Mouse (Mus musculus) liver, adult 2 months (tissue): ENCODE measurements around the gene Atp8a2. TPM values are rescaled to one million over a fixed set of nuclear protein-coding genes. Genes with fewer than 3 reads are reported as not detected.

Experiments used
- DNase-seq: peaks from one replicate; pipeline ENCODE4 v3.0.0-alpha.2; 2011; ENCODE audit warnings: low read depth, low spot score; ENCODE audit errors: extremely low read depth
- H3K27ac ChIP-seq: fragments of 200-500 bp; replicated peaks from 2 replicates; pipeline ENCODE4 v1.5.1; 2012; ENCODE audit warnings: low read depth, mild to moderate bottlenecking, control low read depth, inconsistent platforms, low read length; ENCODE audit not compliant: insufficient read depth
- H3K27me3 ChIP-seq: fragments of 200-500 bp; 2 replicates; pipeline ENCODE4 v1.6.1; 2012; ENCODE audit warnings: mild to moderate bottlenecking, moderate library complexity, low read length, inconsistent platforms; ENCODE audit not compliant: control insufficient read depth, insufficient read depth
- H3K36me3 ChIP-seq: fragments of 200-500 bp; 2 replicates; pipeline ENCODE4 v1.6.1; 2012; ENCODE audit warnings: low read length, inconsistent platforms; ENCODE audit not compliant: control insufficient read depth, insufficient read depth
- H3K4me1 ChIP-seq: fragments of 200-500 bp; 2 replicates; pipeline ENCODE4 v1.6.1; 2011; ENCODE audit warnings: low read length; ENCODE audit not compliant: control insufficient read depth, insufficient read depth
- H3K4me3 ChIP-seq: fragments of 200-500 bp; 2 replicates; pipeline ENCODE4 v1.5.1; 2011; ENCODE audit warnings: low read depth, mild to moderate bottlenecking, control low read depth, low read length, moderate library complexity; ENCODE audit not compliant: insufficient read depth
- H3K79me2 ChIP-seq: fragments of 200-500 bp; 2 replicates; pipeline ENCODE4 v1.6.1; 2012; ENCODE audit warnings: inconsistent platforms, mild to moderate bottlenecking, low read length, moderate library complexity; ENCODE audit not compliant: control insufficient read depth, insufficient read depth
- H3K9ac ChIP-seq: fragments of 200-500 bp; 2 replicates; pipeline ENCODE4 v1.6.1; 2012; ENCODE audit warnings: low read depth, mild to moderate bottlenecking, control low read depth, inconsistent platforms, low read length
- CTCF ChIP-seq: fragments of 200-500 bp; IDR thresholded peaks from 2 replicates; pipeline ENCODE4 v1.5.1; 2011; ENCODE audit warnings: low read depth, low read length, control low read depth
- POLR2A ChIP-seq: fragments of 200-500 bp; IDR thresholded peaks from 2 replicates; pipeline ENCODE4 v1.6.1; 2011; ENCODE audit warnings: low read length, control low read depth; ENCODE audit not compliant: insufficient read depth; ENCODE audit errors: extremely low read depth
- WGBS: fragments of 180-500 bp; shearing (Covaris S2); methylation state at CpG from one replicate; pipeline ENCODE4 v1.1.7; 2018; 5-methylcytosine and 5-hydroxymethylcytosine counted together
- polyA plus RNA-seq: library from polyadenylated mRNA; depleted of rRNA; stranded (reverse); fragments of >200 nt; gene quantifications from 2 replicates; pipeline ENCODE4 v1.2.3, GENCODE M21; 2012
- total RNA-seq: library from RNA; depleted of rRNA; stranded (reverse); fragments of >200 nt; gene quantifications from 2 replicates; pipeline ENCODE4 v1.2.3, GENCODE M21; 2014

Gene Atp8a2
- total and polyA plus RNA-seq, 2 experiments, result 0.02 to 0.18 TPM

GRCm38 (mm10) chr14:59675330-59675729, 521.6 kb downstream of the Atp8a2 start:
- Histone ChIP-seq H3K4me3 (no peak overlapping the region), H3K27me3 (no peaks in the 10 kb centered on the region), H3K9ac (no peak overlapping the region), H3K4me1 (no peaks in the 10 kb centered on the region), H3K27ac (no peak overlapping the region), H3K36me3 (no peaks in the 10 kb centered on the region), H3K79me2 (no peaks in the 10 kb centered on the region)
- DNase-seq, result no peak
- WGBS, result 69% methylated on average over 4 of the region's 4 CpGs
- TF ChIP-seq CTCF, result no peak
- TF ChIP-seq POLR2A, result no peak

GRCm38 (mm10) chr14:59674556-59674955, 522.4 kb downstream of the Atp8a2 start:
- TF ChIP-seq CTCF (no peak), POLR2A (no peak)
- DNase-seq, result no peak
- no peaks in the 10 kb centered on the region for H3K79me2 ChIP-seq
- H3K36me3 ChIP-seq, result no peaks in the 10 kb centered on the region
- no peaks in the 10 kb centered on the region for H3K27me3 ChIP-seq
- no peaks in the 10 kb centered on the region for H3K4me1 ChIP-seq
- 65% methylated on average over 8 of the region's 8 CpGs for WGBS
- H3K4me3 ChIP-seq, result no peak overlapping the region
- H3K9ac ChIP-seq, result no peak overlapping the region
- H3K27ac ChIP-seq, result no peak overlapping the region

- H3K9ac ChIP-seq, result no peak overlapping the region
- no peak for TF ChIP-seq POLR2A
- no peak for TF ChIP-seq CTCF
- H3K27me3 ChIP-seq, result no peaks in the 10 kb centered on the region
- H3K36me3 ChIP-seq, result no peaks in the 10 kb centered on the region
- no peak for DNase-seq
- no peaks in the 10 kb centered on the region for H3K4me1 ChIP-seq
- H3K79me2 ChIP-seq, result no peaks in the 10 kb centered on the region
- H3K4me3 ChIP-seq, result no peak overlapping the region
- WGBS, result 76% methylated on average over 6 of the region's 6 CpGs
- no peak overlapping the region for H3K27ac ChIP-seq
Observed at GRCm38 (mm10) chr14:59672893-59673515, 524.0 kb downstream of the Atp8a2 start.

GRCm38 (mm10) chr14:59657098-59657497, 539.9 kb downstream of the Atp8a2 start:
- Histone ChIP-seq H3K27ac (no peak overlapping the region), H3K4me1 (no peaks in the 10 kb centered on the region), H3K27me3 (no peaks in the 10 kb centered on the region), H3K4me3 (no peak overlapping the region), H3K79me2 (no peaks in the 10 kb centered on the region), H3K9ac (no peak overlapping the region), H3K36me3 (no peaks in the 10 kb centered on the region)
- DNase-seq, result no peak
- WGBS, result 100% methylated on average over 1 of the region's 1 CpGs
- TF ChIP-seq CTCF, result no peak
- no peak for TF ChIP-seq POLR2A

GRCm38 (mm10) chr14:59656591-59656990, 540.4 kb downstream of the Atp8a2 start:
- Histone ChIP-seq H3K4me1 (no peaks in the 10 kb centered on the region), H3K27me3 (no peaks in the 10 kb centered on the region), H3K4me3 (no peak overlapping the region), H3K9ac (no peak overlapping the region), H3K27ac (no peak overlapping the region), H3K79me2 (no peaks in the 10 kb centered on the region), H3K36me3 (no peaks in the 10 kb centered on the region)
- WGBS, result 85% methylated on average over 6 of the region's 6 CpGs
- no peak for DNase-seq
- TF ChIP-seq CTCF (no peak), POLR2A (no peak)

GRCm38 (mm10) chr14:59649337-59649736, 547.6 kb downstream of the Atp8a2 start:
- Histone ChIP-seq H3K9ac (no peak overlapping the region), H3K79me2 (no peaks in the 10 kb centered on the region), H3K36me3 (no peaks in the 10 kb centered on the region), H3K27ac (no peak overlapping the region), H3K4me1 (no peaks in the 10 kb centered on the region), H3K4me3 (no peak overlapping the region), H3K27me3 (no peaks in the 10 kb centered on the region)
- 78% methylated on average over 6 of the region's 6 CpGs for WGBS
- DNase-seq, result no peak
- TF ChIP-seq POLR2A, result no peak
- no peak for TF ChIP-seq CTCF
